Mouse (Mus musculus): ENCODE measurements around the gene Ccdc33.

DNA sequence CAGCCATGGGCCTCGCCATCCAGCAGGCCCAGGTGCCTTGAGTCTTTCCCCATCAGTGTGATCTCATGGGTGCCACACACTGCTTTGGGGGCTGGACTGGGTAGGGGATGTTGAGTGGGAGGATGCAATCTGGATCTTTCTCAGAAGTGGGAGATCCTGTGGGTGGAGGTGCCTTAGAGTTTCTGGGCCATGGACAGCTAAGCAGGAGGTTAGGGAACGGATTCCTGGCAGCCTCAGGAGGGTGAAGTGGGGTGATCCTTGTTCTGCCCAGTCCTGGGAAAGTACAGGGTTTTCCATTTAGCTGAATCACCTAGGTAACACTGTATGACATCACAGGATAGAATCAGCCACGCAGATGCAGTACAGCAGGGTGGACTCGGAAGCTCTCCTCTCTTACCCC lies 16.6 kb downstream of the Ccdc33 start:
- TF ChIP-seq CTCF (IDR thresholded peaks at IDR 0.05; ENCODE audit: low read depth): no peak
- no peak for TF ChIP-seq EP300 (IDR thresholded peaks at IDR 0.05; ENCODE audit: low read depth)

Measured in liver, embryonic 14.5 days (tissue).